Mouse (Mus musculus) embryonic facial prominence, embryonic 11.5 days (tissue): ENCODE results near the gene Jpt2. TPM values are rescaled to one million over a fixed set of nuclear protein-coding genes. Genes with fewer than 3 reads are reported as not detected.
"Not testable (repeated sequence)": the region's sequence is repeated elsewhere in the genome, so short reads cannot be mapped to it uniquely, and the experiment has no call there.

Source experiments
- ATAC-seq: fragments of 200-750 bp; cut with Nextera tagmentation; replicated peaks from 2 replicates; pipeline ENCODE4 v1.8.0; 2017; ENCODE audit warnings: low read depth; ENCODE audit not compliant: insufficient number of reproducible peaks, low FRiP score, low TSS enrichment
- DNase-seq: peaks from one replicate; pipeline ENCODE4 v3.0.0-alpha.2; 2015; ENCODE audit warnings: low spot score
- H3K27ac ChIP-seq: fragments of 300-500 bp; sonication (generic); replicated peaks from 2 replicates; pipeline ENCODE4 v1.5.1; 2014; ENCODE audit warnings: mild to moderate bottlenecking, low read depth, low read length, control low read depth
- H3K27me3 ChIP-seq: fragments of 300-500 bp; sonication (generic); 2 replicates; pipeline ENCODE4 v1.6.1; 2014; ENCODE audit warnings: mild to moderate bottlenecking, low read length, moderate library complexity, mixed read lengths; ENCODE audit not compliant: control insufficient read depth, insufficient read depth
- H3K36me3 ChIP-seq: fragments of 300-500 bp; sonication (generic); replicated peaks from 2 replicates; pipeline ENCODE4 v1.6.1; 2014; ENCODE audit warnings: low read depth, mild to moderate bottlenecking, low read length, moderate library complexity, mixed read lengths; ENCODE audit not compliant: control insufficient read depth, insufficient read depth
- H3K4me1 ChIP-seq: fragments of 300-500 bp; sonication (generic); 2 replicates; pipeline ENCODE4 v1.6.1; 2014; ENCODE audit warnings: low read length, mixed read lengths; ENCODE audit not compliant: control insufficient read depth, insufficient read depth
- H3K4me2 ChIP-seq: fragments of 300-500 bp; sonication (generic); 2 replicates; pipeline ENCODE4 v1.6.1; 2014; ENCODE audit warnings: low read depth, mild to moderate bottlenecking, control low read depth, low read length, moderate library complexity
- H3K4me3 ChIP-seq: fragments of 300-500 bp; sonication (generic); 2 replicates; pipeline ENCODE4 v1.5.1; 2014; ENCODE audit warnings: low read depth, low read length, control low read depth
- H3K9ac ChIP-seq: fragments of 300-500 bp; sonication (generic); replicated peaks from 2 replicates; pipeline ENCODE4 v1.6.1; 2014; ENCODE audit warnings: mild to moderate bottlenecking, control low read depth, low read length
- H3K9me3 ChIP-seq: fragments of 300-500 bp; sonication (generic); replicated peaks from 2 replicates; pipeline ENCODE4 v1.6.1; 2016; ENCODE audit warnings: mild to moderate bottlenecking, low read length, inconsistent platforms, mixed read lengths; ENCODE audit not compliant: control insufficient read depth
- WGBS: fragments of 180-500 bp; shearing (Covaris S2); extraction: QIAGEN DNeasy Blood & Tissue Kit; methylation state at CpG from one replicate; pipeline ENCODE4 v1.1.7; 2014; 5-methylcytosine and 5-hydroxymethylcytosine counted together
- polyA plus RNA-seq: library from polyadenylated mRNA; unstranded; fragments of >200 nt; fragmentation: Nextera tagmentation; extraction: Ambion mirVana; gene quantifications from 2 replicates; pipeline ENCODE4 v1.2.1, GENCODE M21; 2014

Gene Jpt2
- polyA plus RNA-seq, 1 experiment from 2014 or later = 245 TPM

DNA sequence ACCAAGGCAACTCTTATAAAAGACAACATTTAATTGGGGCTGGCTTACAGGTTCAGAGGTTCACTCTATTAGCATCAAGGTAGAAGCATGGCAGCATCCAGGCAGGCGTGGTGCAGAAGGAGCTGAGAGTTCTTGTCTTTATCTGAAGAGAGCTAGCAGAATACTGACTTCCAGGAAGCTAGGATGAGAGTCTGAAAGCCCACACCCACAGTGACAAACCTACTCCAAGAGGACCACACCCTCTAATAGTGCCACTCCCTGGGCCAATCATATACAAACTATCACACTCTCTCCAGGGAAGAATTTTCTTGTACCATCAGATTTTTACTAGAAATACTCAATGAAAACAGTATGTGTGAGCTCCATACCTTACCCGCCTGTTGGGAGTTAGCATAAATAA, 9.8 kb downstream of the Jpt2 start:
- no peak for ATAC-seq
- Histone ChIP-seq H3K27ac (no peak overlapping the region), H3K4me1 (no peaks in the 10 kb centered on the region), H3K36me3 (peaks cover 16% of the 10 kb centered on the region), H3K27me3 (no peaks in the 10 kb centered on the region), H3K9me3 (no peaks in the 10 kb centered on the region), H3K4me3 (no peak overlapping the region), H3K4me2 (no peak overlapping the region), H3K9ac (no peak overlapping the region)
- DNase-seq = no peak
- 83% methylated on average over 2 of the region's 2 CpGs for WGBS

DNA sequence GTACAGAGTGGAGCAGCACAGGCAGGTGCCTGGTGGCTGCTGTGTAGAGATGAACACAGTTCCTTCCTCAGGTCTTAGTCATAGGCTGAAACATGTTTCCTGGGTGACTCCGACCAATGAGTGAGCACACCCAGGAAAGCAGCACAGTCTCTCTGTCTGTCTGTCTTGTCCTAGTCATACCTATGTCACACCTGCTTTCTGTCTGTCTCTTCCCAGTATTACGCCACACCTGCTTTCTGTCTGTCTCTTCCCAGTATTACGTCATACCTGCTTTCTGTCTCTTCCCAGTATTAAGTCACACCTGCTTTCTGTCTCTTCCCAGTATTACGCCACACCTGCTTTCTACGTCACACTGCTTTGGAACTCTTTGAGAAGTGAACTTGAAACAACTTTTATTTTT, 12.3 kb downstream of the Jpt2 start:
- peaks cover 13% of the 10 kb centered on the region for H3K36me3 ChIP-seq
- no peak overlapping the region for H3K4me3 ChIP-seq
- no peak overlapping the region for H3K4me2 ChIP-seq
- no peak overlapping the region for H3K27ac ChIP-seq
- 92% methylated on average over 5 of the region's 5 CpGs for WGBS
- ATAC-seq = no peak
- H3K9ac ChIP-seq = no peak overlapping the region
- DNase-seq = no peak
- no peaks in the 10 kb centered on the region for H3K4me1 ChIP-seq
- H3K9me3 ChIP-seq = no peaks in the 10 kb centered on the region
- H3K27me3 ChIP-seq = no peaks in the 10 kb centered on the region

DNA sequence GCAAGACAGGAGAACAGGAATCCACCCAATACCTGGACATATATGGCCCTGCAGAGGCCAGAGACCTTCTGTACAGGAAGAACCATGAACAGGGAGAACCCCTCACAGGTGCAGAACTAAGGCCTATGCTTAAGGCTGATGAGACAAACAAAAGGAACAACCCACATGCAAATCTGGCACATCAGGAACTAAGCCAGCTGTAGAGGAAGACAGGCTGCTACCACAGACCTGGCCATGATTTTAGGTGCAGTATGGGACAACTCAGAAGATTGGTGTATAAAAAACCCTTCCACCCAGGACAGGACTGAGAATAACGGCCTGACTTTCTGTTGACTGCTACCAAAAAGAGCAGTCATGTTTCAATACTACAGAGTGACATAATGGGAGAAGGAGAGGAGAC, 16.9 kb downstream of the Jpt2 start:
- 83% methylated on average over 1 of the region's 1 CpGs for WGBS
- not testable (repeated sequence) for H3K27me3 ChIP-seq, H3K36me3 ChIP-seq, ATAC-seq, H3K4me2 ChIP-seq, H3K27ac ChIP-seq, DNase-seq, H3K9ac ChIP-seq, H3K4me3 ChIP-seq, H3K4me1 ChIP-seq, H3K9me3 ChIP-seq

DNA sequence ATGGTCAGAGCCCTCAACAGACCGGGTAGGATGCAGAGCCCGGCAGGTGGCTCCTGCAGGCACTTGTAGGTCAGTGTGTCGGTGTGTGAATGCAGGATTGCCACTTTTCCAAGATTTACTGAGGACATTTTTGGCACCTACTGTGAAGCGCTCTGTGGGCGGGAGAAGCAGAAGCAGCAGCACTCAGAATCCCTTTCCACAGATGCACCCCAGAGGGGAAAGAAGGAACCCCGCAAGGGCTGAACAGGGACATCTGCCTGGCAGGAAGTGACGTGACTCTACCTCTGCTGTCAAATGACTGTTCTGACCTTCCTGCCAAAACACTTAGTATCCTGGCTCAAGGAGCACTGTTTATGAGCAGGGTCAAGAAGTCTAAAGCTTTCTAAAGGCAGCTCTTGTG, 17.5 kb downstream of the Jpt2 start:
- peaks cover 4% of the 10 kb centered on the region for H3K36me3 ChIP-seq
- WGBS = 89% methylated on average over 7 of the region's 7 CpGs
- no peak overlapping the region for H3K4me2 ChIP-seq
- no peak for ATAC-seq
- DNase-seq = no peak
- no peaks in the 10 kb centered on the region for H3K9me3 ChIP-seq
- no peak overlapping the region for H3K9ac ChIP-seq
- H3K4me3 ChIP-seq = no peak overlapping the region
- no peaks in the 10 kb centered on the region for H3K27me3 ChIP-seq
- no peaks in the 10 kb centered on the region for H3K4me1 ChIP-seq
- no peak overlapping the region for H3K27ac ChIP-seq

- H3K4me1 ChIP-seq, H3K36me3 ChIP-seq, H3K27me3 ChIP-seq, H3K9ac ChIP-seq, H3K4me2 ChIP-seq, DNase-seq, H3K4me3 ChIP-seq, H3K27ac ChIP-seq, H3K9me3 ChIP-seq, ATAC-seq: not testable (repeated sequence)
- WGBS = 39% methylated on average over 2 of the region's 2 CpGs
These were observed 18.0 kb downstream of the Jpt2 start for GRCm38 (mm10) chr17:24942453-24942852.

GRCm38 (mm10) chr17:24937266-24937665, 23.2 kb downstream of the Jpt2 start:
- H3K4me3 ChIP-seq = peak overlapping the region; percentile 95
- WGBS = 46% methylated on average over 6 of the region's 6 CpGs
- no peaks in the 10 kb centered on the region; the same call in 1 of the 2 replicates for H3K4me1 ChIP-seq
- no peaks in the 10 kb centered on the region for H3K9me3 ChIP-seq
- no peak for ATAC-seq
- H3K9ac ChIP-seq = peak overlapping the region; percentile 88
- H3K27me3 ChIP-seq = no peaks in the 10 kb centered on the region
- DNase-seq = peak; percentile 5
- H3K27ac ChIP-seq = peak overlapping the region; percentile 47; the same call in 1 of the 2 replicates
- H3K4me2 ChIP-seq = peak overlapping the region; percentile 78
- H3K36me3 ChIP-seq = no peaks in the 10 kb centered on the region

GRCm38 (mm10) chr17:24936259-24937237, 23.9 kb downstream of the Jpt2 start, which contains the start of gene Mapk8ip3:
Mapk8ip3 (minus strand) TSS chr17:24936977.
- WGBS = under 1% methylated on average over 78 of the region's 78 CpGs
- Histone ChIP-seq H3K4me2 (peak within 1 kb of the TSS; percentile 78), H3K36me3 (no peaks in the 10 kb centered on the region), H3K4me3 (peak within 1 kb of the TSS; percentile 95), H3K9me3 (no peaks in the 10 kb centered on the region), H3K4me1 (no peaks in the 10 kb centered on the region; the same call in 1 of the 2 replicates), H3K27me3 (no peaks in the 10 kb centered on the region), H3K27ac (peak within 1 kb of the TSS; percentile 47; the same call in 1 of the 2 replicates), H3K9ac (peak within 1 kb of the TSS; percentile 88)
- ATAC-seq (peak; percentile 96), DNase-seq (peak; percentile 96)

- Histone ChIP-seq H3K36me3 (no peaks in the 10 kb centered on the region), H3K9me3 (no peaks in the 10 kb centered on the region), H3K27me3 (no peaks in the 10 kb centered on the region), H3K4me2 (peak overlapping the region; percentile 78), H3K4me3 (peak overlapping the region; percentile 95), H3K4me1 (no peaks in the 10 kb centered on the region; the same call in 1 of the 2 replicates), H3K27ac (no peak overlapping the region), H3K9ac (peak overlapping the region; percentile 88)
- ATAC-seq (no peak), DNase-seq (no peak)
These were observed 24.8 kb downstream of the Jpt2 start for GRCm38 (mm10) chr17:24935666-24936065.
